Mouse (Mus musculus) left cerebral cortex, adult 18-20 months (tissue): ENCODE measurements around the gene Eml1. TPM values are rescaled to one million over a fixed set of nuclear protein-coding genes. Genes with fewer than 3 reads are reported as not detected.
A peak's percentile ranks its signal among the peaks of the same experiment; 100 is the strongest.

Source experiments
- DNase-seq, 2 experiments: peaks; one replicate each; pipeline ENCODE4 v3.0.0; 2021 to 2022; ENCODE audit warnings: low spot score in 2 of 2, mixed read lengths in 1 of 2
- long read RNA-seq, 2 experiments: library from polyadenylated mRNA; stranded (forward); transcript quantifications; one replicate each; pipeline ENCODE4 v2.0.0; 2021
- total RNA-seq, 2 experiments: library from RNA; stranded (reverse); gene quantifications; 2 replicates each; pipeline ENCODE4 v1.2.3; 2021

The Eml1 gene
- total RNA-seq: 10 to 100 TPM; 60.4 to 64.1 TPM
- long read RNA-seq, experiment 1, full-length matches to known transcripts: 26 of 53 reads
- long read RNA-seq, experiment 1, partial matches to known transcripts: 5 of 53 reads
- long read RNA-seq, experiment 1, other reads (novel, unspliced or antisense): 22 of 53 reads
- long read RNA-seq, experiment 2, full-length matches to known transcripts: 21 of 60 reads
- long read RNA-seq, experiment 2, partial matches to known transcripts: 8 of 60 reads
- long read RNA-seq, experiment 2, other reads (novel, unspliced or antisense): 31 of 60 reads

DNA sequence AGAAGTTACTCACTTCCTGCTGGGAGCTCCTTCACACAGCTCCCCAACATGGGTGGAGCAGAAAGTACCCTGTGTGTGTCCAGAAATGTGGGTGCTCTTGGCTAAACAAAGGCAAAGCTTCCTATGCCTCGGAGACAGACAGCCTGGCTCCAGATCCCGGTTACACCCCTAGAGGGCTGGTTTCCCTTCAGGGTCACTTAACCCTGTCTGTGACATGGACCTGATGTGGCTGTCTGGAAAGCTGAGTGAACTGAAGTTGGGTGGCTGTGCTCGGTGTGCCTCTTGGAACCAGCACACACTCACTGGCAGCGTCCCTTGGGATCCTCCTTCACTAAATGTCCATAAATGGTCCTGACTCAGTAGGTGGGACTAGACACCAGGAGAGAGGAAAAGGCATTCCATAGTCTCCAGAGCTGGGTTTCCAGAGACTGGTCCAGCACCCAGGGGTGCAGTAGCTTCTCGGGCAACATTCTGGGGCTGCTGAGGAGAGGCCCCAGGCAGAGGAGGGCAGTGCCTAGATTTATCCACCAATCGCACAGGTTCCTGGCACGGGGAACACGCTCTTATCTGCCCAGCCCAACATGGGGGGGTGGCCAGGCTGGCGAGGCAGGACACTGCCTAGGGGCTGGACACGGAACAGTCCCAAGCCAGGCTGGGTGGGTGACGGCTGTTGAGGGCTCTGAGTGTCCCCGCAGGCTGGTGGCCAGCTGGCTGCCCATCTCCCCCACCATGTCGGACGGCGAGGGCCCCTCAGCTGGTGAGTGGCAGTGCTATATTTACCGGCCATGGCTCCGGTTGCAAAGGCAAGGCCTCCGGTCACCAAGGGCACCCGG lies at the start of gene Eml1:
Eml1 (plus strand) TSS at position 362 of the 833 bp plus-strand sequence.
- DNase-seq: no peak

DNA sequence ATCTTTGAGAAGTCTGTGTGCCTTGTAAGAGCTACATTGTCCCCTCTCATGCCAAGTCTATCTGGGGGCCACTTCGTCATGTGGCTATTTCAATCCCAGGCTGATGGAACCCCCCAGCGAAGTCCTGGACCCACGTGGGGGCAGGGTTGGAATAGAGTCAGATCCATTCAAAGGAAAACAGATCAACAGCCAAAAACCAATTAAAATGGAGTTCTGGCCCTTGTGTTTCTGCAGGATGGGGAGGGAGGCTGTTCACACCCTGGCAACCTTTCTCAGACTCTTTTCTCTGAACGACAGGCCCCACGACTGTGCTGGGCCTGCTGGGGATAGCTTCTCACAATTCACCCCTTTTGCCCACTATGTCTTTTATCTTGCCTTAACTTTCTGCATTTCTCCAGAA lies 44.4 kb upstream of the Eml1 start:
- DNase-seq: no peak

DNA sequence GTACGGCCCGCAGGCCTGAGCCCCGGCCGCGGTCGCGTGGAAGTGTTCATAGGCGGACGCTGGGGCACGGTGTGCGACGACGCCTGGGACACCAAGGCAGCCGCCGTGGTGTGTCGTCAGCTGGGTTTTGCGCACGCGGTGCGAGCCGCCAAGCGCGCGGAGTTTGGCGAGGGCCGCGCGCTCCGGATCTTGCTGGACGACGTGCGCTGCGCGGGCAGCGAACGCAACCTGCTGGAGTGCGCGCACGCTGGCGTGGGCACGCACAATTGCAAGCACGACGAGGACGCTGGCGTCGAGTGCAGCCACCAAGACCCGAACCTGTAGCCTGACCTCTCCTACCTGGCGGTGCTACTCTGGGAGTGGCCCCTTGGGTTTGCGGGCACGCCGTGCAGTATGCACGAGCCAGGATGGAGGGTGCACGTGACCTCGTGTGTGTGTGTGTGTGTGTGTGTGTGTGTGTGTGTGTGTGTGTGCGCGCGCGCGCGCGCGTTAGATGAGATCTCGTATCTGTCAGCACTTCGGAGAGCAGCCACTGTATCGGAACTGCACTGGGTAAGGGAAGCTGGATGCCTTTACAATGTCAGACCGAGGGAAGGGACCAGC lies 42.8 kb upstream of the Eml1 start:
- peak; percentile 76 to 90 for DNase-seq

DNA sequence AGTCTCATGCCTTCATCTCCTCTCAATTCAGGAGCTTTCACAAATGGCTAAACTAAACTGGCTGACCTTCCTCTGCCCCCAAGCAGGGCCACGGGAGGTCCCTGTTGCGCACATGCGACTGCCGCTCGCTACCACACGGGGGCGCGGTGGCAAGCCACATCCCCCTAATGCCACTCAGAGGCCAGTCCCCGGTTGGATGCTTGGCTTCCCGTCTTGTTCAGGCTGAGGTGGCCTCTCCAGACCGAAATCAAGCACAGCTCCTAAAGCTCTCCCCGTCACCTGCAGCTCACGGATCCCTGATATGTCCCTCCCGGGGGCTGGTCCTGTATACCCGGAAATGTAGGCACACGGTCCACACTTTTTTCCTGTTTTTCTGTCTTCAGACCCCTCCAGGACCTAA lies 37.7 kb upstream of the Eml1 start:
- peak; percentile 86 for DNase-seq

DNA sequence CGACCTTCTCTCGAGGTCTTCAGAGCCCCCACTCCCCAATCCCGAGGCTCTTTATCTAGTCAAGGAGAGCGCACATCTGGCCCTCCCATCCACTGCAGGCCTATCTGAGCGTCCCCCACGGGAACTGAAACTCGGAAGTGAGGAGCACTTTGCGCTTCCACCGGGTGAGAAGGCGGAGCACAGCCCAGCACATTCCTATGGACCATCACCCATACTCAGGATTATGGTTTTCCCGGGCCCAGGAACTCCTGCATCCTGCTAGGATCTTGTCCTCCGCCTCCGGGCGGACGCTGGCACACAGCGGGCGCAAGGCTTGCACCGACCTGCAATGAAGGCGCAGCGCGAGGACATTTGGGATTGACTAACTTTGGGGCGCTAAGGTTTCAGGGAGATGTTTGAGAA lies 37.3 kb upstream of the Eml1 start:
- no peak for DNase-seq

DNA sequence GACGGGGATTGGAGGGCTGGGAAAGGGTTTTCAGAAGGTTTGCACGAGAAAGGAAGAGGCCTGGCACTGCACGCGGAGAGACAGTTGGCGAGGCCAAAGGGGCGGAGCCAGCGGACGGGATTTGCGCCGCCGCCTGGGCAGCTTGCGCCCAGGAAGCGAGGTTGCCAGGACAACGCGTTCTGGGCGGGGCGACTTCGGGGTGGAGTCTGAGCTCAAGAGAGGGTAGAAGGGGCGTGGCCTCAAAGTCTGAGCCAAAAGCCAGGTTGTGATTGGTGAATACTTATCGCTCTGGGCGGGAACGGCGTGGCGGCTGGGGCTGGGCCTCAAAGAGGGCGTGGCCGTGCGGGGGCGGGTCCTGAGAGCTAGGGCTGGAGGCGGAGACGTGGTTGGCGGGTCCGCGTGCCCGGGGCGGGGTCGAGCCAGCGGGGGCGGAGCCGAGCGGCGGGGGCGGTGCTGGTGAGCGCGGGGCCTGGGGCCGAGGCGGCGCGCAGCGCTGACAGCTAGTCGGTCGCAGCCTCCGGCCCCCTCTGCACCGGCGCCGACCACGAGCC lies 36.8 kb upstream of the Eml1 start, which contains the start of gene Cyp46a1:
Cyp46a1 (plus strand) TSS at position 487 of the 551 bp plus-strand sequence.
- peak; percentile 100 for DNase-seq

DNA sequence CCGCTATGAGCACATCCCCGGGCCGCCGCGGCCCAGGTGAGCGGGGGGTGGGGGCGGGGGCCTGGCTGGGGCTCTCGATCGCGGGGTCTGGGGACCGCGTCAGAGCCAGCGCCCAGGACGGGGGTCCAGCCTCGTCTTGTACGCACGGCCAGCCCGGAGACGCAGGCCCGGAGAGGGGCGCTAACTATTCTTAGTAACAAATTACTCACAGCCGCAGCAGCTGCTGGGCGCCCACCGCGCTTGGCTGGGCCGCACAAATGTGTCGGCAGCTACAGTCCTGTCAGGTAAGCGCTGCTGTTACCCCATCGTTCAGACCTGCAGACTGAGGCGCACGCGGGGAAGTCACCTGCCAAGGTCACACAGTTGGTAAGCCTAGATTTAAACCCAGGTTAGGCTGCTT lies 36.2 kb upstream of the Eml1 start:
- peak in 1 of 2 experiments; percentile 48 for DNase-seq

DNA sequence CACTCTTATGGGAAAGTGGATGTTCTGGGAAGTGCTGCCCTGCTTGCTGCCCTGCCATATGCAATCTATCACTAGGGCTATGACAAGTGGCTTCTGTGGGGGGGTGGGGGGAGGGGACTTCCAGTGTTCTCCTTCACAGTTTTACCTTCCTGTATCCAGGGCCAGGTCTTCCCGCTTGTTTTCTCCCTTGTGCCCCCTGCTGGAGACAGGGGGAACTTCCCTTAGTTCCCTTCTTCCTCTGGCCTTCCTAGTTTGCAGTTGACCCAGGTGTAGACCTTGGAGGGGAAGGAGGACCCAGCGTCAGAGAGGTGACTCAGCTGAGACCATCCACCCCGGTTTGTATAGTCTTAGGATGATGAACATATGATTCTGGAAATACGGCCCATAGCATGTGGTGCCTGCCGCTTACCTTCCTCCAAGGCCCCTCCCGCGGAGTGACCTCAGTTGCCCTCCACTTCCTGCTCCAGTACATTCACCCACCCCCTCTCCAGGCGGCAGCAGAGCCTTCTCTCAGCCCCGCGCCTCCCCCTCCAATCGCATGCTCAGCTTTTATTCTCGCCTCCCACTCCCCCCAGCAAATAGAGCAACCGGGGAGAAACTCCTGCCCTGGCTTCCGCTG lies 32.1 kb upstream of the Eml1 start:
- peak; percentile 41 to 56 for DNase-seq

DNA sequence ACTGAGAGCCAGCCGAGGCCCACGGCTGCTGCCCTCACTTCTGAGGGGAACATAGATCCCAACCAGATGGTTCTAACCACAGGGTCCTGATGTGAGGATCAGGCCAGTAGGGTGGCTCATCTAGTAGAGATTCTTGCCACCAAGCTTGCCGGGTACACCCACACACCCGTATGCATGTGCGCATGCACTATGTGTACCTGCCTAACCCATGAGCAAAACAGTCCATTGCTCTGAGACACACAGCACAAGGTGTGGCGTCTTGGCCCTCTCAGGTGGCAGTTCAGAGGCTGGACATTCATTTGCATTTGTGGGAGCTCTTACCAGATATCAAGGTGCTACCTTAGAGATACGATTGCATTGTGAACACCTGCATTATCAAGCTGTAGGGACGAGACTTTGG lies 22.6 kb upstream of the Eml1 start:
- DNase-seq: no peak

DNA sequence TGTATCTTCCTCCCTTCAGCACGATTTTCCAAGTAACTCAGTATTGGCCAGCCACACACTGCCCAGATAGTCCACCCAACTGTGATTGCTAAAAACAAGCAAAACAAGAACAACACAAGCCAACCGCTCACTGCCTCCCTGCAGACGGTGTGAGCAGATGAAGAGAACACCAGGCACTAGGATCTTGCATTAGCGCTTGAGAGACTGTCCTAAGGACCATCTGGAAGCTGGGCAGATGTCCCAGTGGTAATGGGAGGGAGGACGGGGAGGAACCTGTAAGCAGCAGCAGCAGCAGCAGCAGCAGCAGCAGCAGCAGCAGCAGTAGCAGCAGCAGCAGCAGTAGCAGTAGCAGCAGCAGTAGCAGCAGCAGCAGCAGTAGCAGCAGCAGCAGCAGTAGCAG lies 21.7 kb upstream of the Eml1 start:
- no peak for DNase-seq

DNA sequence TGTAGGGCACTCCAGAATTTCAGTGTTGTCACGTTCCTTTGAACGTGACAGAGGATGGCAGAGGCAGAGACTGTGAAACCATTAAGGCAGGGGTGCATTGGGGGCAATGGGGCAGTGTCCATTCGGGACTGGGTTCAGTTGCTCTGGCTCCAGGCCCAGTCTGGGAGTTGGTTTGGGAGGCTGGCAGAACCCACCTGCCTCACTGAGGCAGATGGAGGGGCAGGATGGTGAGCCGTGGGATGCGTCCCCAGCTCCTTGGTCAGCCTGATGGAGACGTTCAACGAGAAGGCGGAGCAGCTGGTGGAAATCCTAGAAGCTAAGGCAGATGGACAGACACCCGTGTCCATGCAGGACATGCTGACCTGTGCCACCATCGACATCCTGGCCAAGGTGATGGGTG lies 19.8 kb upstream of the Eml1 start:
- no peak for DNase-seq

DNA sequence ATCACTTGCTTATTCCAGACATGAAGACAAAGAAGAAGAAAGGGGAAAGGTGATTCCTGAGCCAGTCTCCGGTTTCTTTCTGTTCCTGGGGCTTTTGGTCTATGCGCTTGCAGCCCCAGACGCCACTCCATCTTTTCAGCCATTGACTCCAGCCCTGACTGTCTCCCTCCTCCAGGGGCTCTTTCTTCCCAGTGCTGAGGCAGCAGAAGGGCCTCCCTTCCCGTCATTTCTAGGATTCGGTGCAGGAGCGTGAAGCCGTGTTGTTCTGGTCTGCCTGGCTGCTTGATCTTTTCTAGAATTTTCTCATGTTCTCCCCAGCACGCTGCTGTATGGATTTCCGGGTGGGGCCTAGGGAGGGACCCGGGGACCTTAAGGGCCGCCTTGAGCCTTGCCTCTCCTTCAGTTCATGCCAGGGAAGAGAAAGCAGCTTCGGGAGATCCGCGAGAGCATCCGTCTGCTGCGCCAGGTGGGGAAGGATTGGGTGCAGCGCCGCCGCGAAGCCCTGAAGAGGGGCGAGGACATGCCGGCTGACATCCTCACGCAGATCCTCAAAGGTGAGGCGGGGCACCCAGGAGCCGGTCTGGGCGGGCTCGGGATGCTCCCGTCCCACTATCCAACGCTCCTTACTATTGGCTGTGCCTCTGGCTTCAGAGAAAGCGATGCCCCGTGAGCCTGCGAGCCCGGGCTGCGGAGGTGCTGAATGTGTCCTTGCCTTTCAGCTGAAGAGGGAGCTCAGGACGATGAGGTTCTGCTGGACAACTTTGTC lies 18.2 kb upstream of the Eml1 start:
- no peak for DNase-seq

DNA sequence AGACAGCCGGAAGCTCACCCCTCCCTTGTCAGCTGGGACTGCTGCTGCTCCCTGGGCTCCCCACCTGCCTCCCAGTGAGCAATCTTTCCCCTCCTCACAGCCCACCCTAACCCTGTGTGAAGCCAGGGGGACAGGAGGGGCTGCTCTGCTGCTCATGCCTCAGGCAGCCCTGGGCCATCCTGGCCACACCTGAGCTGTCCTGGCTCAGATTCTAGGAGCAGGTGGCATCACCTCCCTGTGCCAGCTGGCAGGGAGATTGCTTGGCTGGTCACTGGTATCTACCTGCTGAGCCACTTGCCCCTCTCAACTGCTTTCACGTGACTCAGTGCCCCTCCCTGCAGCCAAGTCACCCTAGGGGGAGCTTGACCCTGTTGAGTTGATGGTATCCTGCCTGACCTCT lies 16.5 kb upstream of the Eml1 start:
- no peak for DNase-seq

DNA sequence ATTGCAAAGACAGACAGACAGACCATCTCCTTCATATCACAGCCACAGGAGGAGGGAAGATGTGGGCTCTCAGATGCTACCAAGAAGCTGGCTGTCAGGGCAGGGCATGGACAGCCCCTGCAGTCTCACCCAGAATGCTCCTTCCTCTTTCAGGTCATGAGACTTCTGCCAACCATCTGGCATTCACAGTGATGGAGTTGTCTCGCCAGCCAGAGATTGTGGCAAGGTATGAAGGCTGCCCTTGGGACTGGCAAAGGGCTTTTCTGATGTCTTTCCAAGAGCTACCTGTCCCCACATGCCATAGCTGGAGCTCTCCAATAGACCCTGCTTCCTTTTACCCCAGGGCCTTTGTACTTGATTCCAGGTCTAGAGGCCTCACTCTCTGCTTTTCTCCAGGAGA lies 15.5 kb upstream of the Eml1 start:
- no peak for DNase-seq

DNA sequence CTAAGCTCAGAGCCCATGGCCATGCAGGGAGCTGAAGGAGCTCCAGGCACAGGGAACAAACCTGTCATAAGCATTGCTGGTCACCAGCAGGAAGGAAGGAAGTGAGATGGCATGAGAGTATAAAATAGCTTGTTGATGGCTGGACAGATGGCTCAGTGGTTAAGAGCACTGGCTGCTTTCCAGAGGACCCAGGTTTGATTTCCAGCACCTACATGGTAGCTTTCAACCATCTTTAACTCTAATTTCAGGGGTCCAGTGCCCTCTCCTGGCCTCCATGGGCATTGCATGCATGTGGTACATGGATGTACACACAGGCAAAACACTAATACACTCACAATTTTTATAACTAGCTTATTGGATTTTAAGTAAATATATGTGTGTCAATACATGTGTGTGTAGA lies 14.8 kb upstream of the Eml1 start:
- no peak for DNase-seq

DNA sequence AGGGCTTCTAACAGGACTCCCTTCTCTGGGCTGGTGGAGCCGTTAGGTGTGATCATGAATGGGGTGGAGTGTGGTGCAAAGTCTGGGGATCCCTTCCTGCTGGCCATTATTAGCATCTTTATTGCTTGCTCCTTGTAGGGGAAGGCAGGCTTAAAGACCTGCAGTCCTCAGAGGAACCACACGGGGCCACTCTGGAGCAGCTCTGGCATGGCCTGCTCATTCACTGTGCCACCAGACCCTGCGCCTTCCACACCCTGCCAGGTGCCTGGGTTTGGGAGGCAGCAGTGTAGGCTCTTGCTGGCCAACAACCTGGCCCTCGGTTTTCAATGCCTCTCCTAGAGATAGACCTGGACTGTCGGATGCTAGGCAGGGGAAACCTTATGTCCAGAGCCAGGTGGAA lies 7.0 kb upstream of the Eml1 start:
- peak; percentile 85 to 90 for DNase-seq

DNA sequence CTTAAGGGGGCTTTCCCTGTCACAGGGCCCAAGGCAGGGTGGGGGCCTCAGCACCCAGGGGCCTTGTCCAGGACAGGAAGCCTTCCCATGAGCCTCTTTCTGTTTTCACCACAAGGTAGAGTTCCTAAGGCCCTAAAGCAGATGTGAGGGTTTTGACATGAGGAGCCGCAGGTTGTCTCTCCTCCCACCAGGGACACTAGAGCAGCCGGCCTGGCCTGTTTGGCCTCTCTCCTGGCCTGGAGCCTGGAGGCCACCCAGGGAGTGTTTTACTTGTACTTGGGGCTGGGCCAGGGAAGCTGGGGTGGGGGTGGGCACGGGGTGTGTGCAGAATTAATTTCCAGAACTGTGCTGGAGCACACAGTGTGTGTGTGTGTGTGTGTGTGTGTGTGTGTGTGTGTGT lies 5.4 kb upstream of the Eml1 start:
- DNase-seq: no peak

DNA sequence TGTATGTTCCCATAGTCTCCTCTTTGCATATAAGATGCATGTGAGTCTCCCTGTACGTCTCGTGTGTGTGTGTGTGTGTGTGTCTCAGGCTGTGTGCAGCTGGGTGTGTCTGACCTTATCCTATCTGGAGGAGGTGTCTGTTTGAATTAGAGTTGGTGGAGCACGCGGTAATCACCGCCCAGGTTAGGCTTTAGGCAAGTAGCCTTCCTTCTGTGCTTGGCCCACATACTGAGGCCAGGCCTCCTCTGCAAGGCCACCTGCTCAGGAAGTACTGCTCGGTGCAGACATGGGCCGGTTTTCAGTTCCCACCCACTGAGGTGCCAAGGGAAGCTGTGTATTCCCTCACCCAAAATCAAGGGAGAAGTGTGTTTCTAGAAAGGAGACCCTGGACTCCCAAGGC lies 4.9 kb upstream of the Eml1 start:
- no peak for DNase-seq

DNA sequence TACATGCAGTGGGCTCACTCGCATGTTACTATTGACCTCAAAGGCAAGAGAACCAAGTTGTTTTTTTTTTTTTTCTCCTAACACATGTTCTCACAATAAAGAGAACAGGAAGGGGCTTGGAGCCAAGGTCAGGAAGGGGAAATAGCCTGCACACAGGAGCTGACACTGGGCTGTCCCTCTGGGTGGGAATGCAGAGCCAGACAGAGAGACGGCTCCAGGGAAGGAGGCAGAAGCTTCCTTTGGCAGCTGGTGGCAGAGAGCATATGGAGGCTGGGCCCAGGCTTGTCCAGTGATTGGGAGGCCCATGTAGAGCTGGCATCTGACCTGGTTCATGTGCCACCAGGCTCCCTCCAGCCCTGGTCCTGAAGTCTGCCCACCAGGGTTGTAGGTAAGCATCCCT lies 2.8 kb upstream of the Eml1 start:
- DNase-seq: no peak

DNA sequence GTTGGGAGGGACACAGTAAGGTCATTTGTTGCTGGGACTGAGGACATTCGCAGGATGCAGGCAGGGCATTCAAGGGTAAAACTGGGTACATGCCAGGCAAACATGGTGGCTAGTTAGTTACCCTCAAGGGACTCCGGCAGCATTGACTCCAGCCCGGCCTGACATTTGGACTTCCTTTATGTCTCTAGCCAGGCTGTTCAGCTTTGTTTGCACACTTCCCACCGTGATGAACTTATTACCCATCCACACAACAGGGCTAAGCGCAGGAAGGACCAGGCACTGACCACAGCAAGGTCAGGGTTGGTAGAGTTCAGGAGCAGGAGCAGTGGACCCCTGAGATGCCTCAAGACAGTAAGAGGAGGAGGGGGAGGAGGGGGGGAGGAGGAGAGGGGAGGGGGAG lies 1.8 kb upstream of the Eml1 start:
- DNase-seq: no peak

DNA sequence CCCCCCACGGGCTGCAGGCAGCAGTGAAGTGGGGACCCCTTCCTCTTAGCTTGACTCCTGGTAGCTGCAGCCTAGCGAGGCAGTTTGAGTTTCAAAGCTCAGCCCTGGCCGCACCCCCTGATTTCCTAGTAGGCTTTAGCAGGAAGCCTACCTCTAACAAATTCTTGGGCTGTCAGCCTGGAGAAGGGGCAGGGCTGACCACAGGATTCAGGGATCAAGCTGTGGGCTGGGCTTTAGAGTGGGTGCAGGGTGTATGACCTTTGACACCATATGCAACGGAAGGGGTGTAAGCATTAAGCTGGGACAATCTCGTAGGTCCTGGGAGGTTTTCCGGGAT lies 640 bp downstream of the Eml1 start:
- DNase-seq: no peak
